Mouse (Mus musculus) intestine, embryonic 14.5 days (tissue): Measurements from ENCODE around the gene C1qtnf6. TPM values are rescaled to one million over a fixed set of nuclear protein-coding genes. Genes with fewer than 3 reads are reported as not detected.
A peak's percentile ranks its signal among the peaks of the same experiment; 100 is the strongest.

Experiments
- ATAC-seq: fragments of 200-750 bp; cut with Nextera tagmentation; replicated peaks from 2 replicates; pipeline ENCODE4 v1.8.0; 2017; ENCODE audit warnings: low read depth, moderate number of reproducible peaks, moderate TSS enrichment, moderate library complexity; ENCODE audit not compliant: low FRiP score, low TSS enrichment
- DNase-seq: peaks from one replicate; pipeline ENCODE4 v3.0.0-alpha.2; 2018; ENCODE audit warnings: low spot score
- H3K27ac ChIP-seq: fragments of 300-500 bp; sonication (generic); 2 replicates; pipeline ENCODE4 v1.5.1; 2014; ENCODE audit warnings: low read depth, mild to moderate bottlenecking, control low read depth
- H3K27me3 ChIP-seq: fragments of 300-500 bp; sonication (generic); replicated peaks from 2 replicates; pipeline ENCODE4 v1.6.1; 2014; ENCODE audit warnings: low read length, control low read depth; ENCODE audit not compliant: control insufficient read depth, insufficient read depth
- H3K36me3 ChIP-seq: fragments of 300-500 bp; sonication (generic); 2 replicates; pipeline ENCODE4 v1.6.1; 2014; ENCODE audit warnings: low read length, control low read depth; ENCODE audit not compliant: control insufficient read depth, insufficient read depth
- H3K4me1 ChIP-seq: fragments of 300-500 bp; sonication (generic); replicated peaks from 2 replicates; pipeline ENCODE4 v1.6.1; 2014; ENCODE audit warnings: low read length, control low read depth, mixed read lengths; ENCODE audit not compliant: control insufficient read depth, insufficient read depth
- H3K4me2 ChIP-seq: fragments of 300-500 bp; sonication (generic); 2 replicates; pipeline ENCODE4 v1.6.1; 2014; ENCODE audit warnings: low read length
- H3K4me3 ChIP-seq: fragments of 300-500 bp; sonication (generic); 2 replicates; pipeline ENCODE4 v1.5.1; 2014; ENCODE audit warnings: low read depth, low read length, control low read depth, mixed read lengths
- H3K9ac ChIP-seq: fragments of 300-500 bp; sonication (generic); 2 replicates; pipeline ENCODE4 v1.6.1; 2014; ENCODE audit warnings: mild to moderate bottlenecking, low read length
- H3K9me3 ChIP-seq: fragments of 300-500 bp; sonication (generic); 2 replicates; pipeline ENCODE4 v1.6.1; 2016; ENCODE audit warnings: low read length, control low read depth; ENCODE audit not compliant: control insufficient read depth
- WGBS: fragments of 180-500 bp; shearing (Covaris S2); extraction: QIAGEN DNeasy Blood & Tissue Kit; methylation state at CpG from one replicate; pipeline ENCODE4 v1.1.7; 2014; 5-methylcytosine and 5-hydroxymethylcytosine counted together
- polyA plus RNA-seq: library from polyadenylated mRNA; unstranded; fragments of >200 nt; fragmentation: Nextera tagmentation; extraction: Ambion mirVana; gene quantifications from 2 replicates; pipeline ENCODE4 v1.2.1, GENCODE M21; 2014

Gene C1qtnf6
- polyA plus RNA-seq, 1 experiment from 2014 or later = 30.1 TPM

- Histone ChIP-seq H3K27ac (peak overlapping the region; percentile 78; the same call in 1 of the 2 replicates), H3K27me3 (no peaks in the 10 kb centered on the region), H3K9ac (no peak overlapping the region), H3K36me3 (peaks cover 6% of the 10 kb centered on the region; the same call in 1 of the 2 replicates), H3K4me3 (no peak overlapping the region), H3K9me3 (no peaks in the 10 kb centered on the region), H3K4me2 (peak overlapping the region; percentile 82; the same call in 1 of the 2 replicates), H3K4me1 (peaks cover 26% of the 10 kb centered on the region)
- ATAC-seq (no peak), DNase-seq (no peak)
- WGBS = 74% methylated on average over 7 of the region's 7 CpGs
Observed at GRCm38 (mm10) chr15:78527973-78528372, 3.2 kb downstream of the C1qtnf6 start.

GRCm38 (mm10) chr15:78524163-78524562 is 7.1 kb downstream of the C1qtnf6 start:
- Histone ChIP-seq H3K36me3 (peaks cover 6% of the 10 kb centered on the region; the same call in 1 of the 2 replicates), H3K4me3 (no peak overlapping the region), H3K9ac (no peak overlapping the region), H3K4me2 (no peak overlapping the region), H3K27me3 (no peaks in the 10 kb centered on the region), H3K4me1 (peaks cover 7% of the 10 kb centered on the region), H3K9me3 (no peaks in the 10 kb centered on the region), H3K27ac (no peak overlapping the region)
- no peak for DNase-seq
- 89% methylated on average over 5 of the region's 5 CpGs for WGBS
- no peak for ATAC-seq

- H3K4me1 ChIP-seq = no peaks in the 10 kb centered on the region
- no peaks in the 10 kb centered on the region for H3K9me3 ChIP-seq
- no peak overlapping the region for H3K9ac ChIP-seq
- H3K4me2 ChIP-seq = no peak overlapping the region
- DNase-seq = no peak
- 82% methylated on average over 6 of the region's 6 CpGs for WGBS
- no peak for ATAC-seq
- H3K27me3 ChIP-seq = no peaks in the 10 kb centered on the region
- no peak overlapping the region for H3K4me3 ChIP-seq
- H3K27ac ChIP-seq = no peak overlapping the region
- peaks cover 6% of the 10 kb centered on the region; the same call in 1 of the 2 replicates for H3K36me3 ChIP-seq
Observed at GRCm38 (mm10) chr15:78521892-78522291, 9.3 kb downstream of the C1qtnf6 start.

GRCm38 (mm10) chr15:78521331-78521730 is 9.9 kb downstream of the C1qtnf6 start:
- Histone ChIP-seq H3K36me3 (peaks cover 6% of the 10 kb centered on the region; the same call in 1 of the 2 replicates), H3K4me1 (no peaks in the 10 kb centered on the region), H3K4me3 (no peak overlapping the region), H3K9ac (no peak overlapping the region), H3K27ac (no peak overlapping the region), H3K27me3 (no peaks in the 10 kb centered on the region), H3K9me3 (no peaks in the 10 kb centered on the region), H3K4me2 (no peak overlapping the region)
- DNase-seq = no peak
- no peak for ATAC-seq
- 54% methylated on average over 8 of the region's 8 CpGs for WGBS

GRCm38 (mm10) chr15:78520112-78520715 is 11.0 kb downstream of the C1qtnf6 start:
- H3K36me3 ChIP-seq = peaks cover 6% of the 10 kb centered on the region; the same call in 1 of the 2 replicates
- no peak overlapping the region for H3K4me2 ChIP-seq
- no peaks in the 10 kb centered on the region for H3K9me3 ChIP-seq
- H3K4me3 ChIP-seq = no peak overlapping the region
- no peak overlapping the region for H3K9ac ChIP-seq
- WGBS = 70% methylated on average over 13 of the region's 13 CpGs
- DNase-seq = no peak
- H3K27me3 ChIP-seq = no peaks in the 10 kb centered on the region
- no peak overlapping the region for H3K27ac ChIP-seq
- no peak for ATAC-seq
- no peaks in the 10 kb centered on the region for H3K4me1 ChIP-seq

- no peak overlapping the region for H3K27ac ChIP-seq
- no peak overlapping the region for H3K4me3 ChIP-seq
- whole genome bisulfite sequencing = 71% methylated on average over 7 of the region's 7 CpGs
- H3K36me3 ChIP-seq = no peaks in the 10 kb centered on the region
- no peak overlapping the region for H3K9ac ChIP-seq
- DNase-seq (no peak), ATAC-seq (no peak)
- H3K27me3 ChIP-seq = no peaks in the 10 kb centered on the region
- no peak overlapping the region for H3K4me2 ChIP-seq
- H3K9me3 ChIP-seq = no peaks in the 10 kb centered on the region
- 0 out of 2 replicates have a peak, but pooled peaks cover 4% of the 10 kb centered on the region for H3K4me1 ChIP-seq
Observed at GRCm38 (mm10) chr15:78518221-78518620, 13.0 kb downstream of the C1qtnf6 start.

- ATAC-seq (no peak), DNase-seq (no peak)
- Histone ChIP-seq H3K9me3 (no peaks in the 10 kb centered on the region), H3K27me3 (no peaks in the 10 kb centered on the region), H3K9ac (no peak overlapping the region), H3K36me3 (no peaks in the 10 kb centered on the region), H3K4me3 (no peak overlapping the region), H3K4me2 (no peak overlapping the region), H3K4me1 (0 out of 2 replicates have a peak, but pooled peaks cover 4% of the 10 kb centered on the region), H3K27ac (no peak overlapping the region)
- 84% methylated on average over 6 of the region's 6 CpGs for WGBS
Observed at GRCm38 (mm10) chr15:78515759-78516158, 15.5 kb downstream of the C1qtnf6 start.

GRCm38 (mm10) chr15:78514393-78515146 is 16.6 kb downstream of the C1qtnf6 start:
- Histone ChIP-seq H3K4me2 (no peak overlapping the region), H3K27ac (no peak overlapping the region)

More at GRCm38 (mm10) chr15:78514393-78515146, 16.6 kb downstream of the C1qtnf6 start:
- no peak overlapping the region for H3K9ac ChIP-seq
- no peaks in the 10 kb centered on the region for H3K36me3 ChIP-seq
- 0 out of 2 replicates have a peak, but pooled peaks cover 9% of the 10 kb centered on the region for H3K4me1 ChIP-seq
- no peaks in the 10 kb centered on the region for H3K27me3 ChIP-seq
- H3K9me3 ChIP-seq = no peaks in the 10 kb centered on the region
- ATAC-seq = no peak
- H3K4me3 ChIP-seq = no peak overlapping the region
- WGBS = 30% methylated on average over 7 of the region's 7 CpGs
- DNase-seq = peak; percentile 94
